Mouse (Mus musculus): Measurements from ENCODE around the gene Ndfip2. TPM values are rescaled to one million over a fixed set of nuclear protein-coding genes. Genes with fewer than 3 reads are reported as not detected.

Ndfip2 gene
- polyA plus RNA-seq, 1 experiment from 2014 or later, result 57.2 TPM

GRCm38 (mm10) chr14:105272030-105272429, 13.7 kb downstream of the Ndfip2 start:
- Histone ChIP-seq H3K27ac (ENCODE audit: low read depth, low read length) (no peak overlapping the region), H3K9ac (ENCODE audit: low read length) (no peak overlapping the region), H3K27me3 (ENCODE audit: control insufficient read depth, insufficient read depth, low read length) (no peaks in the 10 kb centered on the region), H3K9me3 (ENCODE audit: control insufficient read depth, low read length) (no peaks in the 10 kb centered on the region), H3K4me2 (ENCODE audit: low read depth, low read length, severe bottlenecking) (no peak overlapping the region), H3K4me3 (ENCODE audit: low read depth, low read length) (no peak overlapping the region), H3K36me3 (ENCODE audit: control insufficient read depth, insufficient read depth, low read length) (no peaks in the 10 kb centered on the region), H3K4me1 (replicated peaks; ENCODE audit: control insufficient read depth, insufficient read depth, low read length) (no peaks in the 10 kb centered on the region)
- 96% methylated on average over 6 of the region's 6 CpGs for WGBS
- ATAC-seq (replicated peaks; ENCODE audit: low FRiP score) (no peak), DNase-seq (ENCODE audit: low spot score) (no peak)

GRCm38 (mm10) chr14:105272539-105272938, 14.2 kb downstream of the Ndfip2 start:
- WGBS, result 84% methylated on average over 4 of the region's 4 CpGs
- no peaks in the 10 kb centered on the region for H3K27me3 ChIP-seq (ENCODE audit: control insufficient read depth, insufficient read depth, low read length)
- no peak overlapping the region for H3K4me2 ChIP-seq (ENCODE audit: low read depth, low read length, severe bottlenecking)
- H3K36me3 ChIP-seq (ENCODE audit: control insufficient read depth, insufficient read depth, low read length), result no peaks in the 10 kb centered on the region
- H3K9me3 ChIP-seq (ENCODE audit: control insufficient read depth, low read length), result no peaks in the 10 kb centered on the region
- DNase-seq (ENCODE audit: low spot score) (no peak), ATAC-seq (replicated peaks; ENCODE audit: low FRiP score) (no peak)
- no peak overlapping the region for H3K9ac ChIP-seq (ENCODE audit: low read length)
- no peak overlapping the region for H3K4me3 ChIP-seq (ENCODE audit: low read depth, low read length)
- H3K4me1 ChIP-seq (replicated peaks; ENCODE audit: control insufficient read depth, insufficient read depth, low read length), result no peaks in the 10 kb centered on the region
- H3K27ac ChIP-seq (ENCODE audit: low read depth, low read length), result no peak overlapping the region

- DNase-seq (ENCODE audit: low spot score), result no peak
- 77% methylated on average over 5 of the region's 5 CpGs for WGBS
- H3K27me3 ChIP-seq (ENCODE audit: control insufficient read depth, insufficient read depth, low read length), result no peaks in the 10 kb centered on the region
- H3K36me3 ChIP-seq (ENCODE audit: control insufficient read depth, insufficient read depth, low read length), result no peaks in the 10 kb centered on the region
- no peak overlapping the region for H3K4me2 ChIP-seq (ENCODE audit: low read depth, low read length, severe bottlenecking)
- H3K4me3 ChIP-seq (ENCODE audit: low read depth, low read length), result no peak overlapping the region
- no peaks in the 10 kb centered on the region for H3K4me1 ChIP-seq (replicated peaks; ENCODE audit: control insufficient read depth, insufficient read depth, low read length)
- no peak overlapping the region for H3K9ac ChIP-seq (ENCODE audit: low read length)
- no peaks in the 10 kb centered on the region for H3K9me3 ChIP-seq (ENCODE audit: control insufficient read depth, low read length)
- no peak for ATAC-seq (replicated peaks; ENCODE audit: low FRiP score)
- no peak overlapping the region for H3K27ac ChIP-seq (ENCODE audit: low read depth, low read length)
Observed at GRCm38 (mm10) chr14:105275196-105275595, 16.8 kb downstream of the Ndfip2 start.

GRCm38 (mm10) chr14:105277277-105277676, 18.9 kb downstream of the Ndfip2 start:
- H3K27ac ChIP-seq (ENCODE audit: low read depth, low read length), result no peak overlapping the region
- H3K9me3 ChIP-seq (ENCODE audit: control insufficient read depth, low read length), result no peaks in the 10 kb centered on the region
- no peaks in the 10 kb centered on the region for H3K4me1 ChIP-seq (replicated peaks; ENCODE audit: control insufficient read depth, insufficient read depth, low read length)
- H3K27me3 ChIP-seq (ENCODE audit: control insufficient read depth, insufficient read depth, low read length), result no peaks in the 10 kb centered on the region
- no peak for ATAC-seq (replicated peaks; ENCODE audit: low FRiP score)
- no peak overlapping the region for H3K4me3 ChIP-seq (ENCODE audit: low read depth, low read length)
- H3K4me2 ChIP-seq (ENCODE audit: low read depth, low read length, severe bottlenecking), result no peak overlapping the region
- no peak overlapping the region for H3K9ac ChIP-seq (ENCODE audit: low read length)
- H3K36me3 ChIP-seq (ENCODE audit: control insufficient read depth, insufficient read depth, low read length), result no peaks in the 10 kb centered on the region
- no peak for DNase-seq (ENCODE audit: low spot score)
- WGBS, result 76% methylated on average over 5 of the region's 5 CpGs

- Histone ChIP-seq H3K4me3 (ENCODE audit: low read depth, low read length) (no peak overlapping the region), H3K9ac (ENCODE audit: low read length) (no peak overlapping the region), H3K36me3 (ENCODE audit: control insufficient read depth, insufficient read depth, low read length) (no peaks in the 10 kb centered on the region), H3K9me3 (ENCODE audit: control insufficient read depth, low read length) (no peaks in the 10 kb centered on the region), H3K4me2 (ENCODE audit: low read depth, low read length, severe bottlenecking) (no peak overlapping the region), H3K27me3 (ENCODE audit: control insufficient read depth, insufficient read depth, low read length) (no peaks in the 10 kb centered on the region), H3K4me1 (replicated peaks; ENCODE audit: control insufficient read depth, insufficient read depth, low read length) (no peaks in the 10 kb centered on the region), H3K27ac (ENCODE audit: low read depth, low read length) (no peak overlapping the region)
- DNase-seq (ENCODE audit: low spot score) (no peak), ATAC-seq (replicated peaks; ENCODE audit: low FRiP score) (no peak)
- 98% methylated on average over 3 of the region's 3 CpGs for WGBS
Observed at GRCm38 (mm10) chr14:105284062-105284461, 25.7 kb downstream of the Ndfip2 start.

GRCm38 (mm10) chr14:105287557-105287956, 29.2 kb downstream of the Ndfip2 start:
- no peaks in the 10 kb centered on the region for H3K4me1 ChIP-seq (replicated peaks; ENCODE audit: control insufficient read depth, insufficient read depth, low read length)
- H3K27ac ChIP-seq (ENCODE audit: low read depth, low read length), result no peak overlapping the region
- no peaks in the 10 kb centered on the region for H3K9me3 ChIP-seq (ENCODE audit: control insufficient read depth, low read length)
- DNase-seq (ENCODE audit: low spot score), result no peak
- H3K4me3 ChIP-seq (ENCODE audit: low read depth, low read length), result no peak overlapping the region
- no peaks in the 10 kb centered on the region for H3K36me3 ChIP-seq (ENCODE audit: control insufficient read depth, insufficient read depth, low read length)
- 95% methylated on average over 4 of the region's 4 CpGs for WGBS
- H3K27me3 ChIP-seq (ENCODE audit: control insufficient read depth, insufficient read depth, low read length), result no peaks in the 10 kb centered on the region
- ATAC-seq (replicated peaks; ENCODE audit: low FRiP score), result no peak
- no peak overlapping the region for H3K4me2 ChIP-seq (ENCODE audit: low read depth, low read length, severe bottlenecking)
- H3K9ac ChIP-seq (ENCODE audit: low read length), result no peak overlapping the region

- no peak for ATAC-seq (replicated peaks; ENCODE audit: low FRiP score)
- H3K27ac ChIP-seq (ENCODE audit: low read depth, low read length), result no peak overlapping the region
- no peak overlapping the region for H3K9ac ChIP-seq (ENCODE audit: low read length)
- H3K27me3 ChIP-seq (ENCODE audit: control insufficient read depth, insufficient read depth, low read length), result no peaks in the 10 kb centered on the region
- WGBS, result 88% methylated on average over 2 of the region's 2 CpGs
- H3K36me3 ChIP-seq (ENCODE audit: control insufficient read depth, insufficient read depth, low read length), result no peaks in the 10 kb centered on the region
- DNase-seq (ENCODE audit: low spot score), result no peak
- H3K9me3 ChIP-seq (ENCODE audit: control insufficient read depth, low read length), result no peaks in the 10 kb centered on the region
- no peak overlapping the region for H3K4me3 ChIP-seq (ENCODE audit: low read depth, low read length)
- H3K4me2 ChIP-seq (ENCODE audit: low read depth, low read length, severe bottlenecking), result no peak overlapping the region
- H3K4me1 ChIP-seq (replicated peaks; ENCODE audit: control insufficient read depth, insufficient read depth, low read length), result no peaks in the 10 kb centered on the region
Observed at GRCm38 (mm10) chr14:105287972-105288371, 29.6 kb downstream of the Ndfip2 start.

- no peak overlapping the region for H3K4me2 ChIP-seq (ENCODE audit: low read depth, low read length, severe bottlenecking)
- ATAC-seq (replicated peaks; ENCODE audit: low FRiP score), result no peak
- DNase-seq (ENCODE audit: low spot score), result no peak
- WGBS, result 95% methylated on average over 4 of the region's 4 CpGs
- H3K4me1 ChIP-seq (replicated peaks; ENCODE audit: control insufficient read depth, insufficient read depth, low read length), result no peaks in the 10 kb centered on the region
- H3K4me3 ChIP-seq (ENCODE audit: low read depth, low read length), result no peak overlapping the region
- no peak overlapping the region for H3K9ac ChIP-seq (ENCODE audit: low read length)
- H3K27ac ChIP-seq (ENCODE audit: low read depth, low read length), result no peak overlapping the region
- no peaks in the 10 kb centered on the region for H3K36me3 ChIP-seq (ENCODE audit: control insufficient read depth, insufficient read depth, low read length)
- no peaks in the 10 kb centered on the region for H3K9me3 ChIP-seq (ENCODE audit: control insufficient read depth, low read length)
- H3K27me3 ChIP-seq (ENCODE audit: control insufficient read depth, insufficient read depth, low read length), result no peaks in the 10 kb centered on the region
Observed at GRCm38 (mm10) chr14:105288529-105288928, 30.2 kb downstream of the Ndfip2 start.

- WGBS, result 96% methylated on average over 9 of the region's 9 CpGs
- Histone ChIP-seq H3K9ac (ENCODE audit: low read length) (no peak overlapping the region), H3K4me3 (ENCODE audit: low read depth, low read length) (no peak overlapping the region), H3K4me1 (replicated peaks; ENCODE audit: control insufficient read depth, insufficient read depth, low read length) (no peaks in the 10 kb centered on the region), H3K36me3 (ENCODE audit: control insufficient read depth, insufficient read depth, low read length) (no peaks in the 10 kb centered on the region), H3K27me3 (ENCODE audit: control insufficient read depth, insufficient read depth, low read length) (no peaks in the 10 kb centered on the region), H3K4me2 (ENCODE audit: low read depth, low read length, severe bottlenecking) (no peak overlapping the region), H3K9me3 (ENCODE audit: control insufficient read depth, low read length) (no peaks in the 10 kb centered on the region), H3K27ac (ENCODE audit: low read depth, low read length) (no peak overlapping the region)
- ATAC-seq (replicated peaks; ENCODE audit: low FRiP score) (no peak), DNase-seq (ENCODE audit: low spot score) (no peak)
Observed at GRCm38 (mm10) chr14:105292139-105292538, 33.8 kb downstream of the Ndfip2 start.

All from forebrain, embryonic 11.5 days (tissue).